Comparison of ENCODE assay signal across 9 mouse cellular contexts in genomic region chr3:150384996-150385627, GRCm38 (mm10).
DNase-seq lines count a peak whose midpoint lies in the region; ATAC-seq lines count a peak whose summit lies in the region.
"Had no signal": no experiment of that assay in that cellular context is flagged by ENCODE, and none has a peak within 500 bp of the region (broad histone marks: within the 10 kb centered on the region; RNA-seq: fewer than 3 reads in every experiment).

No protein-coding gene starts in this region.

- H3K4me1 ChIP-seq in embryonic facial prominence, embryonic 14.5 days (ENCODE audit: control insufficient read depth, insufficient read depth, low read length): no peaks in the 10 kb centered on the region
- H3K4me1 ChIP-seq: neural tube, embryonic 13.5 days had no signal

- no peak overlapping the region for H3K27ac ChIP-seq in embryonic facial prominence, embryonic 14.5 days (replicated peaks; ENCODE audit: low read depth, low read length)
- H3K27ac ChIP-seq: neural tube, embryonic 13.5 days had no signal

- no peak overlapping the region for H3K4me2 ChIP-seq in embryonic facial prominence, embryonic 14.5 days (ENCODE audit: low read depth, low read length)
- H3K4me2 ChIP-seq: neural tube, embryonic 13.5 days had no signal

- WGBS in embryonic facial prominence, embryonic 14.5 days: 16% methylated on average over 1 of the region's 1 CpGs

- peak; percentile 6 for DNase-seq in gastrocnemius, adult 18-20 months (ENCODE audit: low spot score)
- no peak for DNase-seq in gastrocnemius, postnatal 25 days
- DNase-seq in urinary bladder, postnatal 14 days (ENCODE audit: low spot score): peak; percentile 29
- DNase-seq in urinary bladder, postnatal 10 days (ENCODE audit: low spot score): no peak
- peak; percentile 67 for DNase-seq in embryonic facial prominence, embryonic 14.5 days (ENCODE audit: low spot score)
- peak; percentile 61 to 76 for DNase-seq in kidney, postnatal 25 days
- DNase-seq in lung, postnatal 14 days: peak; percentile 61
- DNase-seq in yolk sac, embryonic 10.5 days (ENCODE audit: low spot score): no peak

- no peaks in the 10 kb centered on the region for H3K36me3 ChIP-seq in embryonic facial prominence, embryonic 14.5 days (ENCODE audit: control insufficient read depth, insufficient read depth, low read length)
- H3K36me3 ChIP-seq: neural tube, embryonic 13.5 days had no signal

- H3K9me3 ChIP-seq in embryonic facial prominence, embryonic 14.5 days (ENCODE audit: control insufficient read depth, low read length): no peaks in the 10 kb centered on the region
- H3K9me3 ChIP-seq: neural tube, embryonic 13.5 days had no signal

- no peak overlapping the region for H3K9ac ChIP-seq in embryonic facial prominence, embryonic 14.5 days (ENCODE audit: low read depth, low read length)
- H3K9ac ChIP-seq: neural tube, embryonic 13.5 days had no signal

- H3K4me3 ChIP-seq in embryonic facial prominence, embryonic 14.5 days (ENCODE audit: low read depth, low read length): no peak overlapping the region
- H3K4me3 ChIP-seq: neural tube, embryonic 13.5 days had no signal

- no peaks in the 10 kb centered on the region for H3K27me3 ChIP-seq in embryonic facial prominence, embryonic 14.5 days (replicated peaks; ENCODE audit: control insufficient read depth, insufficient read depth, low read length)
- H3K27me3 ChIP-seq: neural tube, embryonic 13.5 days had no signal

- ATAC-seq in embryonic facial prominence, embryonic 14.5 days (ENCODE audit: low read depth): no peak

Comparison
In these comparisons a context has a peak if more than half of its experiments do, and no peak if none do; other contexts are left out.
1. DNase-seq: peak in gastrocnemius, adult 18-20 months (single experiment), urinary bladder, postnatal 14 days (single experiment), embryonic facial prominence, embryonic 14.5 days (single experiment), kidney, postnatal 25 days (2 of 2) and lung, postnatal 14 days (single experiment); none in gastrocnemius, postnatal 25 days (single experiment), urinary bladder, postnatal 10 days (single experiment) and yolk sac, embryonic 10.5 days (single experiment).